Mouse (Mus musculus) bone marrow, adult 2 months (tissue): ENCODE measurements around the gene Tnn. TPM values are rescaled to one million over a fixed set of nuclear protein-coding genes. Genes with fewer than 3 reads are reported as not detected.

Source experiments
- H3K27ac ChIP-seq: fragments of 200-500 bp; 2 replicates; pipeline ENCODE4 v1.5.1; 2012; ENCODE audit warnings: low read depth, mild to moderate bottlenecking, control low read depth, inconsistent platforms, low read length; ENCODE audit not compliant: control insufficient read depth, poor library complexity, insufficient read depth
- H3K4me1 ChIP-seq: fragments of 200-500 bp; 2 replicates; pipeline ENCODE4 v1.6.1; 2011; ENCODE audit warnings: low read length; ENCODE audit not compliant: control insufficient read depth, insufficient read depth
- H3K4me3 ChIP-seq: fragments of 200-500 bp; replicated peaks from 2 replicates; pipeline ENCODE3; 2011; ENCODE audit warnings: mild to moderate bottlenecking, low read depth, low read length, control low read depth; ENCODE audit not compliant: control insufficient read depth
- CTCF ChIP-seq: fragments of 200-500 bp; IDR thresholded peaks from 2 replicates; pipeline ENCODE4 v1.5.1; 2011; ENCODE audit warnings: low read length, control low read depth; ENCODE audit not compliant: control insufficient read depth, insufficient read depth
- POLR2A ChIP-seq: fragments of 200-500 bp; IDR thresholded peaks from 2 replicates; pipeline ENCODE4 v1.6.1; 2011; ENCODE audit warnings: low read depth, mild to moderate bottlenecking, control low read depth, low read length, borderline replicate concordance; ENCODE audit not compliant: control insufficient read depth
- WGBS: fragments of 180-500 bp; shearing (Covaris S2); methylation state at CpG from one replicate; pipeline ENCODE4 v1.1.7; 2018; 5-methylcytosine and 5-hydroxymethylcytosine counted together
- polyA plus RNA-seq: library from polyadenylated mRNA; stranded (reverse); fragments of >200 nt; gene quantifications from 2 replicates; pipeline ENCODE4 v1.2.4, GENCODE M21; 2011; ENCODE audit warnings: low replicate concordance; ENCODE audit not compliant: missing spikeins, insufficient read depth, insufficient read length

Tnn gene
- polyA plus RNA-seq, 1 experiment: not detected

DNA sequence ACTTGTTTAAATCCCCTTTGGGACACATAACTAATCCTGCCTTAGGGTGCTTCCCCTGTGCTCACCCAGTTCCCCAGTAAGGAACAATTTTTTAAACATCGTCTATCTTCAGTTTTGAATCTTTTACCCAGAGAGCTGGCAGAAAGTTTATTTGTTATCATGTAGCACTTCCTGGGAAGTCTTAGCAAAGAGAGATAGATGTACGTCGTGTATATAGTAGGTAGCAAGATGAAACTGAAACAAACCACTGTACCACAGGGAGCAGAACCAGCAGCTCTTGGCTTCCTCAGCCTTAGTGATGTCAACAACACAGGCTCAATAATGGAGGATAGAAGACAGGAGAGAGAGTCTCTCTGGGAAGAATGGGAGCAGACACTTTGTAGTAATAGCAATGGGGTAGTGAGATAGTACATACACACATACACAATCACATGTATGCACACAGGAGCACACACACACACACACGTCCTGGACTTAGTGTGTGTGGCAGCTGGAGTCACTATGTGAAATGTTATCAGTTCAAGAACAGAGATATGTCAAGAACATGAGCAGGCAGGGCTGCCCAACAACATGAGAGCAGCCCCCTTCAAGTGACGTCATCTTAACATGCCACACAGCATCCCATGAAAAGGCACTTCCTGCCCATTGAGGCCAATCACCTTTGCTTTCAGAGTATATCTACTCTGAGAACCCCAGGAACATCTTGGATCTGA lies 98.9 kb downstream of the Tnn start:
- Histone ChIP-seq H3K4me3 (no peak overlapping the region), H3K27ac (peak overlapping the region; percentile 80; the same call in 1 of the 2 replicates), H3K4me1 (peaks cover 7% of the 10 kb centered on the region)
- 48% methylated on average over 5 of the region's 5 CpGs for WGBS
- no peak for TF ChIP-seq CTCF
- TF ChIP-seq POLR2A: no peak

DNA sequence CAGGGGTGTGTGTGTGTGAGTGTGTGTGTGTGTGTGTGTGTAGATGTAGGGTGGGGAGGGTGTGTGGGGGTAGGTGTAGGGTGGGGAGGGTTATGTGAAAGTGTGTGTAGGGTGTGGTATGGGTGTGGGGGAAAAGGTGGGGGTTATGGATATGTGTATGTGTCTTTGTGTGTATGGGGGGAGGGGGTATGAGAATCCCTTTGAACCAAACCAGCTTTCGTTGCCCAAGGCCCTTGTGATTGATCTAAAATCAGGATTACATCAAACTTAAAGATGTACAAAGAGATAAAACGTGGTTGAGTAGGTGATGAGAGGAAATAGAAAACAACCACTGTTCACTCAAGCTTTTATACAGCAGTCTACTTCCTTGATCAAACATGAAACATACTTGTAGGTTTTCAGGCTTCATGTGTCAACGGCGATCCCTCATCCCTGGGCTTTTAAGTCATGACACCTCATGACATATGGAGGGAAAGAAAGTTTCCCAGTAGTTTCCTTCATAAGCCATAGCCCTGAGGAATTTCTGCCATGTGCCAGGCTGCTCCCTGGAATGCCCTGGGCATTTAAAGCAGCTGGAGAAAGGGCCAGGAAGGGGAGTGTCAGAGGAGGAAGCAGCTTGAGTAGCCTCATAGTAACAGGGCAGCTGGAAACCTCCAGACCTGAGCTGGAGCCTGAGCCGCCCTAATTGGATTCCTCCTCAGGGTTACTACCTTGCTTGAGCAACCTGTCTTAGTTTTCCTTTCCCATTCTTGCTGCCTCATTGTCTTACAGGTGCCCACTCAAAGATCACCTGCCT lies 99.7 kb downstream of the Tnn start:
- TF ChIP-seq POLR2A (no peak), CTCF (no peak)
- Histone ChIP-seq H3K4me1 (peaks cover 7% of the 10 kb centered on the region), H3K27ac (peak overlapping the region; percentile 80), H3K4me3 (no peak overlapping the region)
- 63% methylated on average over 5 of the region's 5 CpGs for WGBS

DNA sequence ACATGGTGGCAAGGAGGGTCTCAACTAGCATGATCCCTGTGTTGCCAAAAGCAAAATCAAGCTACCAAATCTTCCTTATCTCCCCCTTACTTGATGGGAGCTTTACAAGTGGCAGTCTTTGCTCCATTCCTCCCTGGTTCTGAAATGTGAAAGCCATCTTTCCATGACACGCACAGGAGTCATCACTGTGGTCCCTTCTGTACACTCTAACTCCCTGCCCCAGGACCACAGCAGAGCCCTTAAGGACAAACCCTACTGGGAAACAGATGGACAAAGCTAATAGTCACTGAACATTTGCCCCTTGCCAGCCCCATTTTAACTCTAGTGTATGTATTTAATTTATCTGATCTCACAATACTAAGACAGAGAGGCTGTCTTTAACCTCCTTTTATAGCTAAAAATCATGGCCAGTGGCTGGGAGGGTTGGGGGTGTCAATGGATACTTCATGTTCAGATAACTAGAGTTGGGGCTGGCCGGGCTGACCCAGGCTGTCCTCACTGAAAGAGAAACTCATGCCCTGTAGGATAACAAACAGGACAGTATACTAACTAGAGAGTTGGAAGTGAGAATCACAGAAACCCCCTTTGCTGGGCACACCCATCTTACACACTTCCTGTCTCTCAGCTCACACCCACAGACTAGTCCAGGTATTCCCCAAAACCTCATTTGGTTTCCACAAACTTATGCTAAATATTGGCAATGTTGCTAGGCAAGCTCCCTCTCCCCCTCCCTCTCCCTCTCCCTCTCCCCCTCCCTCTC lies 100.6 kb downstream of the Tnn start:
- 90% methylated on average over 2 of the region's 2 CpGs for WGBS
- TF ChIP-seq POLR2A (no peak), CTCF (no peak)
- Histone ChIP-seq H3K4me1 (peaks cover 9% of the 10 kb centered on the region), H3K4me3 (no peak overlapping the region), H3K27ac (peak overlapping the region; percentile 59; the same call in 1 of the 2 replicates)

DNA sequence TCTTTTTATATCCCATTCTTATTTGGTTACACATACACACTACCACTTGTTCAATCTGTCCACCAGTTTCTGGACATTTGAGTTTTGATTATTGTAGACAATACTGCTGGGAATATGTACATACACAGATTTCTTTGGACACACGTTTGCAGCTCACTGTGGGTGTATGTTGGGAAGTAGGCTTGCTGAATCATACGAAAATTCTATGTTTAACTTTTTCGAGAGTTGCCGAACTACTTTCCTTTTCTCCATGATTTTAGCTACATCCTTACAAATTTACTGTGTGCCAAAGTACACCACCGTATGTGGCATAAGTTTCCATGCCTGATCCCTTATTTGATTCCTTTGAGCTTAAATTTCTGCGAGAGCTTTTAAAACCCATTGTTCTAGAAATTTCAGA lies 102.5 kb downstream of the Tnn start:
- 85% methylated on average over 6 of the region's 6 CpGs for WGBS
- TF ChIP-seq CTCF (no peak), POLR2A (no peak)
- Histone ChIP-seq H3K4me1 (peaks cover 10% of the 10 kb centered on the region), H3K27ac (no peak overlapping the region), H3K4me3 (no peak overlapping the region)

DNA sequence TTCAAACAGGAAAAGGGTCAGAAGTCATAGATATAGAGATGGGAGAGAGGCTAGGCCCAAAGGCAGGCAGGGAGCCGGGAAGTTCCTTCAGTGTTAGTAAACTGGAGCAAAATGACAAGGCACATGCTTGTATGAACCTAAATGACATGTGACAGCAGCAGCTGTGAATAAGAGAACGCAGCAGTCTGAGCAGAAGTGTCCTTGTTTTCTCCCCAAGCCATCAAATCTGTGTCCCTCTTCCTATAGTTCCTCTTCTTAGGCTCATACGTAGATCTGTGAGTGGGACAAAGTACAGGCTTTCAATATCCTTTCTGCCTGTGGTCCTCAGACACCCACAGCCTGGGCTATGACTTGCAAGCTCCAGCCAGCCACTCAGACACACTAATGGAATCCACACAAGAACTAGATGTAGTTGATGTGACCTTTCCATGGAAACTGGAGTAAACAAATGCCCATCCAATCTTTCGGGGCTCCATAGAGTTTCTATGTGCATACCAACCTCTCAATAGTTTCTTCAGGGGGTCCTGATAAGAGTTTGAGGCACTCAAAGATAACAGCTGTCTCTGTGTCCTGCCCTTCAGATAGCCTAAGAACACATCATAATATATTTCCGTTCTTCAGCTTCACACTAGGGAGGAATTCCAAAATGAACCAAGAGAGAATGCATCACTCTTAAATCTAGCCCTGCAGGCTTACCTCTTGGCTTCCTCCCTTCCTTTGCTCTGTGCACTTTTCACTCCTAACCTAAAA lies 104.1 kb downstream of the Tnn start:
- Histone ChIP-seq H3K27ac (no peak overlapping the region), H3K4me3 (no peak overlapping the region), H3K4me1 (peaks cover 7% of the 10 kb centered on the region)
- 68% methylated on average over 5 of the region's 5 CpGs for WGBS
- TF ChIP-seq POLR2A: no peak

DNA sequence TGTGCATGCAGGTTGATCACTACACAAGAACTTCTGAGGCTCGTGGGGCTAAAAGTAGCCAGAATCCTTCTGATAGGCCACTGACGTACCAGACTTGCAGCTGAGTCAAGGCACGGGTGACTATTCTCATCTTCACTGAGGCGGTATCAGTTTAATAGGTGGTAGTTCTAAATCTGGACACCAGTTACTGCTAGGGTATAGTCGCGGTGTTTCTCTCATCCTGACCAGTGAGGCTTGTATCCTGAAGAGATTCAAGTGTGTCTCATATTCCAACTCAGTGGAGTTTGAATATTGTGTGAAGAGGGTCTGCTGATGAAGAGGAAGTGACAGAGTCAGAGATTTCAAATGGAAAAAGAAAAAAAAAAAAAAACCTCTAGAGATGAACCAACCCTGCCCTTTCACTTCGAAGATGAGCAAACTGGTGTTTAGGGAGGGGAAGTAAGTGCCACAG lies 105.9 kb downstream of the Tnn start:
- 62% methylated on average over 7 of the region's 7 CpGs for WGBS
- peaks cover 5% of the 10 kb centered on the region for H3K4me1 ChIP-seq
- no peak for TF ChIP-seq CTCF
- no peak for TF ChIP-seq POLR2A
- peak overlapping the region; percentile 53; the same call in 1 of the 2 replicates for H3K27ac ChIP-seq
- H3K4me3 ChIP-seq: no peak overlapping the region

DNA sequence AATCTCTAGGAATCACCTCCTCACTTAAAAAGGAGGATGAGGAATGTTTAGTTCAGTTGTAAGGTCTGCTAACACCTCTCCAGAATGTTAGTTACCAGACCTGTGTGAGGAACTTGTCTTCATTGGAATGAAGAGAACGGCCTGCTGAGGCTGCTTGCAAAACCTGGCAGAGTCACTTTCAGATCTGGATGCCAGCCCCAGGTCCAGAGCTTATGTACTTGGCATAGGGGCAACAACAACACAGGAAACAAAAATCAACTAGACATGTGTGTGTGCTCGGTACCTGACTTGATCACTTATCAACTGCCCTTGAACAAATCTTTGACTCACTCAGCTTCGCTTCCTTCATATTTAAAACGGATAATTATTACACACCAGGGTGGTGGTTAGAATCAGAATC lies 106.6 kb downstream of the Tnn start:
- H3K4me3 ChIP-seq: no peak overlapping the region
- TF ChIP-seq CTCF (no peak), POLR2A (no peak)
- H3K4me1 ChIP-seq: peaks cover 3% of the 10 kb centered on the region
- H3K27ac ChIP-seq: peak overlapping the region; percentile 45; the same call in 1 of the 2 replicates
- 65% methylated on average over 4 of the region's 4 CpGs for WGBS

DNA sequence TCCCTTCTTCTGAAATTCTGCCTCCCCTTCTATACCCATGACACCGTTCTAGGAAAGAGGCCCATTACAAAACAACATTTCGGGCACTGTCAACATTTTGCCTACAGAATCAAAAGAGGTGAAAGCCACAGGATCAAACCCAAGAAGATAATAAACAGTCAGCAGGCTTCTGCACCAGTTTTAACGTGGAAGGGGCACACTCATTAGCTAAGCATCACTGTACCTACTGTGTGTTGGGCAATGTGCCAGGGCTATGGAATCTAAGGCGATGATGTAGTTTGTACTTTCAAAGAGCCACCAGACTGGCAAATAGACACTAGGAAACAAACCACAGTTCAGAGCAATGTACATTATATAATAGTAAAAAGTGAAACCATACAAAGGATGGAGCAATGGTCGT lies 107.4 kb downstream of the Tnn start:
- Histone ChIP-seq H3K27ac (no peak overlapping the region), H3K4me3 (peak overlapping the region; percentile 12), H3K4me1 (peaks cover 3% of the 10 kb centered on the region)
- WGBS: 42% methylated on average over 5 of the region's 5 CpGs
- no peak for TF ChIP-seq POLR2A
- TF ChIP-seq CTCF: no peak
